Mouse (Mus musculus) liver, postnatal 0 days (tissue): ENCODE results near the gene Limd1. TPM values are rescaled to one million over a fixed set of nuclear protein-coding genes. Genes with fewer than 3 reads are reported as not detected.

Source experiments
- ATAC-seq: fragments of 200-750 bp; cut with Nextera tagmentation; 2 replicates; pipeline ENCODE4 v1.8.0; 2017; ENCODE audit warnings: mild to moderate bottlenecking, moderate library complexity
- DNase-seq: peaks from one replicate; pipeline ENCODE4 v3.0.0-alpha.2; 2016
- H3K27ac ChIP-seq: fragments of 300-500 bp; sonication (generic); 2 replicates; pipeline ENCODE4 v1.5.1; 2014; ENCODE audit warnings: antibody characterized with exemption, moderate library complexity, mild to moderate bottlenecking, low read depth
- H3K27me3 ChIP-seq: fragments of 300-500 bp; sonication (generic); 2 replicates; pipeline ENCODE4 v1.6.1; 2014; ENCODE audit warnings: low read length, control low read depth, mixed read lengths; ENCODE audit not compliant: insufficient read depth
- H3K36me3 ChIP-seq: fragments of 300-500 bp; sonication (generic); replicated peaks from 2 replicates; pipeline ENCODE4 v1.6.1; 2014; ENCODE audit warnings: mild to moderate bottlenecking, control low read depth, low read length, moderate library complexity, mixed read lengths; ENCODE audit not compliant: insufficient read depth
- H3K4me1 ChIP-seq: fragments of 300-500 bp; sonication (generic); 2 replicates; pipeline ENCODE4 v1.6.1; 2014; ENCODE audit warnings: antibody characterized with exemption, mild to moderate bottlenecking, control low read depth; ENCODE audit not compliant: insufficient read depth
- H3K4me2 ChIP-seq: fragments of 300-500 bp; sonication (generic); 2 replicates; pipeline ENCODE4 v1.6.1; 2014; ENCODE audit warnings: low read depth, mild to moderate bottlenecking, low read length, moderate library complexity, mixed read lengths
- H3K4me3 ChIP-seq: fragments of 300-500 bp; sonication (generic); 2 replicates; pipeline ENCODE4 v1.5.1; 2014; ENCODE audit warnings: low read depth, low read length
- H3K9ac ChIP-seq: fragments of 300-500 bp; sonication (generic); replicated peaks from 2 replicates; pipeline ENCODE4 v1.6.1; 2014; ENCODE audit warnings: mild to moderate bottlenecking, moderate library complexity
- H3K9me3 ChIP-seq: fragments of 300-500 bp; sonication (generic); 2 replicates; pipeline ENCODE4 v1.6.1; 2016; ENCODE audit warnings: mild to moderate bottlenecking, control low read depth, low read length, mixed read lengths
- CTCF ChIP-seq: sonication (generic); IDR thresholded peaks from 2 replicates; pipeline ENCODE4 v1.5.1; 2016; ENCODE audit warnings: antibody characterized with exemption, low read depth
- EP300 ChIP-seq: IDR thresholded peaks from 2 replicates; pipeline ENCODE4 v1.6.1; 2016; ENCODE audit warnings: antibody characterized with exemption, low read depth, mild to moderate bottlenecking
- WGBS: fragments of 180-500 bp; shearing (Covaris S2); extraction: QIAGEN DNeasy Blood & Tissue Kit; methylation state at CpG from one replicate; pipeline ENCODE4 v1.1.7; 2014; ENCODE audit not compliant: insufficient replicate concordance; 5-methylcytosine and 5-hydroxymethylcytosine counted together
- polyA plus RNA-seq: library from polyadenylated mRNA; unstranded; fragments of >200 nt; fragmentation: Nextera tagmentation; extraction: Ambion mirVana; gene quantifications from 2 replicates; pipeline ENCODE4 v1.2.1, GENCODE M21; 2015

Limd1 gene
- polyA plus RNA-seq, 1 experiment from 2014 or later, result 12.4 TPM

DNA sequence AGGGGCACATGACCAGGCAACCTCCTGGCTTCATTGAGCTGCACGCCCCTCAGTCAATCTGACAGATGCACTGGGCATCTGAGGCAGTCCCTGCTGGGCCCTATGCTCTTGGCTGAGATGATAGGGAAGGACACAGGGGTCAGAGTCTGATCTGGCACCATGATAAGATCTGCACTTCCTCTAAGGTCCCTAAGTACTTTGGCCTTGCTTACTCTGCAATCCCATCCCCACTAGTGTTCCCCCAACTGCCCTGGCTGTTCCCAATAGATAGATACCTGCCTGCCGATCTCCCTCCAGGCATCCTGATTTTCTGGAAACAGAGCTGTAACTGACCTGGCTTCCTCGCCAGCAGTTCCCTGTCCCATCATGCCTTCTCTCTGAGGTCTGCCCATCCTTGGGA is 8.1 kb downstream of the Limd1 start:
- H3K9me3 ChIP-seq, result no peaks in the 10 kb centered on the region
- H3K27ac ChIP-seq, result no peak overlapping the region
- 70% methylated on average over 3 of the region's 3 CpGs for WGBS

GRCm38 (mm10) chr9:123489073-123489472 is 10.6 kb downstream of the Limd1 start:
- Histone ChIP-seq H3K4me2 (no peak overlapping the region), H3K4me3 (no peak overlapping the region), H3K27ac (no peak overlapping the region), H3K36me3 (peaks cover 18% of the 10 kb centered on the region), H3K9me3 (no peaks in the 10 kb centered on the region), H3K4me1 (peaks cover 40% of the 10 kb centered on the region), H3K27me3 (no peaks in the 10 kb centered on the region), H3K9ac (no peak overlapping the region)
- DNase-seq (no peak), ATAC-seq (no peak)
- 78% methylated on average over 2 of the region's 2 CpGs for WGBS
- TF ChIP-seq EP300, result no peak
- TF ChIP-seq CTCF, result no peak

More for the DNA sequence above, 8.1 kb downstream of the Limd1 start:
- Histone ChIP-seq H3K4me2 (no peak overlapping the region), H3K36me3 (peaks cover 27% of the 10 kb centered on the region), H3K27me3 (no peaks in the 10 kb centered on the region), H3K4me1 (peaks cover 46% of the 10 kb centered on the region), H3K4me3 (no peak overlapping the region), H3K9ac (no peak overlapping the region)
- DNase-seq (no peak), ATAC-seq (no peak)
- TF ChIP-seq CTCF (no peak), EP300 (no peak)

DNA sequence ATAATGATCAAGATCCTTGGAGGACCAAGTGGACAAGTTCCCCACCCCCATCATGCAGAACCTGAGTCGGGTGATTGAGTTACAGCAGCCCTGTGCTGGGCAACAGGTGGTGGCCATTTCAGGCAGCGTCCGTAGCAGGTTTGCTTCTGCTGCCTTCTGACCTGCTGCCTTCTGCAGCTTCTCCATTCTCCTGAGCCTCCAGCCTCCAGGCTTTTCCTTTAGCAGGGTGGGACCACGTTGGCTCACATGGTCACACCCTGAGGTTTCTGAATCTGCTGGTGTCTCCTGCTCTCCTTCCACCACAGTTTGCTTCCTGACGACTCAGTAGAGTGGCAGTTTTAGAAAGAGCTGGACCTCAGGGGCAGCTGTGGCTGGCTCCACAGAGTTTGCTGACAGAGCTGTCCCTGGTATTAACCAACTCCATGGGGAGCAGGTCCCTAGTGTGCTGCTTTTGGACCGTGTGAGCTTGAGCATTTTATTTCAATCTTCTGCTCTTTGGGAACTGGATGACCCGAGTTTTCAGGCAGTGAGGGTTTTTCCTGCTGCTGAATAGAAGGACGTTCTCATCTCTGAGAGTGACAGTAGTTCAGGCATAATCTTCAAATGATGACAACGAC is 11.3 kb downstream of the Limd1 start:
- H3K27me3 ChIP-seq, result no peaks in the 10 kb centered on the region
- no peak for ATAC-seq
- no peak overlapping the region for H3K9ac ChIP-seq
- H3K27ac ChIP-seq, result no peak overlapping the region
- H3K4me1 ChIP-seq, result peaks cover 38% of the 10 kb centered on the region
- H3K9me3 ChIP-seq, result no peaks in the 10 kb centered on the region
- WGBS, result 69% methylated on average over 9 of the region's 9 CpGs
- TF ChIP-seq EP300, result no peak
- no peak for TF ChIP-seq CTCF
- DNase-seq, result no peak
- H3K36me3 ChIP-seq, result peaks cover 14% of the 10 kb centered on the region
- H3K4me2 ChIP-seq, result no peak overlapping the region
- H3K4me3 ChIP-seq, result no peak overlapping the region

- ATAC-seq (no peak), DNase-seq (no peak)
- Histone ChIP-seq H3K4me3 (no peak overlapping the region), H3K27ac (no peak overlapping the region), H3K9me3 (no peaks in the 10 kb centered on the region), H3K9ac (no peak overlapping the region), H3K27me3 (no peaks in the 10 kb centered on the region), H3K4me1 (peaks cover 37% of the 10 kb centered on the region), H3K36me3 (peaks cover 10% of the 10 kb centered on the region), H3K4me2 (no peak overlapping the region)
- TF ChIP-seq EP300, result no peak
- no peak for TF ChIP-seq CTCF
- WGBS, result 68% methylated on average over 5 of the region's 5 CpGs
These were observed 12.4 kb downstream of the Limd1 start for GRCm38 (mm10) chr9:123490930-123491329.

GRCm38 (mm10) chr9:123491917-123492585 is 13.5 kb downstream of the Limd1 start:
- Histone ChIP-seq H3K27me3 (no peaks in the 10 kb centered on the region), H3K4me3 (no peak overlapping the region), H3K27ac (no peak overlapping the region), H3K4me1 (peaks cover 35% of the 10 kb centered on the region), H3K9me3 (no peaks in the 10 kb centered on the region), H3K36me3 (peaks cover 3% of the 10 kb centered on the region), H3K9ac (0 out of 2 replicates have a peak overlapping the region, but pooled peaks have one; percentile 9), H3K4me2 (peak overlapping the region; percentile 7; the same call in 1 of the 2 replicates)
- 58% methylated on average over 9 of the region's 9 CpGs for WGBS
- TF ChIP-seq CTCF (no peak), EP300 (no peak)
- peak; percentile 51 for DNase-seq
- 0 out of 2 replicates have a peak, but pooled peaks have one; percentile 14 for ATAC-seq

GRCm38 (mm10) chr9:123496665-123497064 is 18.2 kb downstream of the Limd1 start:
- peak overlapping the region; percentile 39; the same call in 1 of the 2 replicates for H3K27ac ChIP-seq
- no peak overlapping the region for H3K4me3 ChIP-seq
- H3K4me1 ChIP-seq, result peaks cover 20% of the 10 kb centered on the region
- H3K36me3 ChIP-seq, result peaks cover 17% of the 10 kb centered on the region
- ATAC-seq (peak; percentile 75), DNase-seq (peak; percentile 62)
- H3K27me3 ChIP-seq, result no peaks in the 10 kb centered on the region
- H3K9me3 ChIP-seq, result no peaks in the 10 kb centered on the region
- no peak for TF ChIP-seq EP300
- no peak for TF ChIP-seq CTCF
- H3K4me2 ChIP-seq, result peak overlapping the region; percentile 42
- no peak overlapping the region for H3K9ac ChIP-seq
- 40% methylated on average over 13 of the region's 13 CpGs for WGBS
